ENCODE assay signal across 1 mouse cellular context in the genomic region with DNA sequence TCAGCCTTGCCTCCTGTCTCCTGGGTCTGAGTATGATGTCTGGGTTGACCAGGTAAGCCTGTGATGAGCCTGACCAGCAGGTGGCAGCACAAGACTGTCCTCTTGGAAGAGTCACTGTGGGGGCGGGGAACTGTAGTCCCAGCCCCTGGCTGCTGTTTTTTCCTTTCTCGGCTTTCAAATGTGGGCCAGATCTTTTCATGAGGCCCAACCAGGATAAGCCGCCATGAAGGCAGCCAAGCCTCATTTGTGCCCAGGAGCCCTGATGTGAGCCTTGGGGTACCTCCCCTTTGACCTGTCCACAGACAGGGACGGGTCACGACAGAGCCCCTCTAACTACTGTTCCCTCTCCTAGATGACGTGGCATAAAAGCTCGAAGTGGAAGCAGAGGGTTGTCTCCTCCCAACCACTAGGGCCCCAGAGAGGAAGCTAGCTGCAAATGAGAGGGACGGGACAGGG.
A peak's percentile ranks its signal among the peaks of the same experiment; 100 is the strongest.
TF ChIP-seq lines count a peak whose summit lies in the region.

No protein-coding gene starts in this region.

TF ChIP-seq in MEL, 35 proteins besides CTCF, POLR2A, EP300 and RAD21 (continued from another document):
- TF ChIP-seq ZKSCAN1 (IDR thresholded peaks at IDR 0.05; ENCODE audit: low read depth, low read length) (no peak), ZC3H11A (IDR thresholded peaks at IDR 0.05; ENCODE audit: low read depth, low read length) (peak; percentile 94), TAL1 (IDR thresholded peaks at IDR 0.05; ENCODE audit: low read length) (no peak), CHD1 (IDR thresholded peaks at IDR 0.05; ENCODE audit: low read depth, low read length) (no peak), MYC (IDR thresholded peaks at IDR 0.05; ENCODE audit: low read depth, low read length) (no peak; the same call in 1 of the 2 replicates), NELFE (IDR thresholded peaks at IDR 0.05; ENCODE audit: low read depth, low read length) (peak; percentile 57), MXI1 (IDR thresholded peaks at IDR 0.05; ENCODE audit: low read depth, low read length) (no peak), MAZ (IDR thresholded peaks at IDR 0.05; ENCODE audit: low read depth, low read length) (peak; percentile 76), POLR2AphosphoS5 (IDR thresholded peaks at IDR 0.05; ENCODE audit: borderline replicate concordance, low read depth, low read length) (no peak), HCFC1 (IDR thresholded peaks at IDR 0.05; ENCODE audit: low read depth, low read length) (peak; percentile 46; the same call in 1 of the 2 replicates), UBTF (IDR thresholded peaks at IDR 0.05; ENCODE audit: borderline replicate concordance, insufficient read depth, low read depth, low read length) (no peak), TBP (IDR thresholded peaks at IDR 0.05; ENCODE audit: low read depth, low read length) (peak; percentile 23; the same call in 1 of the 2 replicates), GABPA (IDR thresholded peaks at IDR 0.05; ENCODE audit: low read depth, low read length) (no peak), MYB (IDR thresholded peaks at IDR 0.05; ENCODE audit: low read depth, low read length) (no peak), ETS1 (IDR thresholded peaks at IDR 0.05; ENCODE audit: low read depth, low read length) (0 out of 2 replicates have a peak, but pooled peaks have one; percentile 37)
